Mouse (Mus musculus): Measurements from ENCODE around the gene 3110040N11Rik. TPM values are rescaled to one million over a fixed set of nuclear protein-coding genes. Genes with fewer than 3 reads are reported as not detected.

The 3110040N11Rik gene
- total RNA-seq, 2 experiments from 2014 or later, result 30.6 to 33.1 TPM

GRCm38 (mm10) chr7:81740010-81740409, 49.3 kb downstream of the 3110040N11Rik start:
- DNase-seq (ENCODE audit: extremely low spot score in 1 of 2, low spot score in 1 of 2), result no peak

- DNase-seq (ENCODE audit: extremely low spot score in 1 of 2, low spot score in 1 of 2), result no peak
Observed at GRCm38 (mm10) chr7:81738720-81739385, 50.4 kb downstream of the 3110040N11Rik start.

GRCm38 (mm10) chr7:81735300-81736048, 53.8 kb downstream of the 3110040N11Rik start:
- no peak for DNase-seq (ENCODE audit: extremely low spot score in 1 of 2, low spot score in 1 of 2)

GRCm38 (mm10) chr7:81732183-81733089, 56.8 kb downstream of the 3110040N11Rik start:
- DNase-seq (ENCODE audit: extremely low spot score in 1 of 2, low spot score in 1 of 2), result no peak

Other genes with a start within 250 kb of the 3110040N11Rik start
- under 1 TPM; 0.23 to 0.34 TPM for gene Fsd2, start 222.5 kb downstream of the 3110040N11Rik start, total RNA-seq (2021)
- gene Whamm, start 218.2 kb downstream of the 3110040N11Rik start, total RNA-seq (2021), result 10 to 100 TPM; 14.4 to 20.3 TPM
- 10 to 100 TPM; 82.2 to 99.1 TPM for gene Homer2, start 82.0 kb downstream of the 3110040N11Rik start, total RNA-seq (2021)
- gene Ramac, start 26.6 kb downstream of the 3110040N11Rik start, total RNA-seq (2021), result 10 to 100 TPM; 66.2 to 74.1 TPM
- 100 to 1,000 TPM; 102 to 109 TPM for gene Btbd1, start 40.0 kb upstream of the 3110040N11Rik start, total RNA-seq (2021)
- not detected for gene Gm10160, start 66.3 kb upstream of the 3110040N11Rik start, total RNA-seq (2021)
- 10 to 100 TPM; 13.8 to 21.6 TPM for gene Tm6sf1, start 69.5 kb upstream of the 3110040N11Rik start, total RNA-seq (2021)
- 10 to 100 TPM; 53.3 to 59.3 TPM for gene Hdgfl3, start 145.0 kb upstream of the 3110040N11Rik start, total RNA-seq (2021)
- not detected for gene Bnc1, start 202.8 kb upstream of the 3110040N11Rik start, total RNA-seq (2021)